20 mouse cellular contexts compared by ENCODE assay signal in genomic region chr5:113215610-113216011, GRCm38 (mm10). TPM values are rescaled to one million over a fixed set of nuclear protein-coding genes. Genes with fewer than 3 reads are reported as not detected.
DNase-seq lines count a peak whose midpoint lies in the region; ATAC-seq and TF ChIP-seq lines count a peak whose summit lies in the region.
"Had no signal": no experiment of that assay in that cellular context is flagged by ENCODE, and none has a peak within 500 bp of the region (broad histone marks: within the 10 kb centered on the region; RNA-seq: fewer than 3 reads in every experiment).

No protein-coding gene starts in this region.

- no peak overlapping the region for H3K27ac ChIP-seq in lung, embryonic 14.5 days (ENCODE audit: low read depth)
- H3K27ac ChIP-seq: hindbrain, embryonic 12.5 days; limb, embryonic 13.5 days; lung, embryonic 15.5 days; midbrain, embryonic 13.5 days; neural tube, embryonic 12.5 days had no signal

- no peaks in the 10 kb centered on the region for H3K36me3 ChIP-seq in lung, embryonic 14.5 days (ENCODE audit: insufficient read depth)
- H3K36me3 ChIP-seq: heart, embryonic 12.5 days; hindbrain, embryonic 12.5 days; limb, embryonic 13.5 days; lung, embryonic 15.5 days; midbrain, embryonic 13.5 days; neural tube, embryonic 12.5 days had no signal

- no peak for TF ChIP-seq CTCF in lung, embryonic 14.5 days (IDR thresholded peaks at IDR 0.05; ENCODE audit: low read depth)

- no peak overlapping the region for H3K4me2 ChIP-seq in lung, embryonic 14.5 days
- H3K4me2 ChIP-seq: heart, embryonic 12.5 days; hindbrain, embryonic 12.5 days; limb, embryonic 13.5 days; lung, embryonic 15.5 days; midbrain, embryonic 13.5 days; neural tube, embryonic 12.5 days had no signal

- no peak for ATAC-seq in lung, embryonic 14.5 days (ENCODE audit: insufficient read depth)
- ATAC-seq: activated CD4-positive, CD25-positive, alpha-beta regulatory T cell, adult 4 months; midbrain, embryonic 13.5 days had no signal

- intact Hi-C loops in heart, postnatal 25 days (cut with DNase I), result no loop called here

- H3K9ac ChIP-seq in lung, embryonic 14.5 days, result no peak overlapping the region
- H3K9ac ChIP-seq: heart, embryonic 12.5 days; hindbrain, embryonic 12.5 days; limb, embryonic 13.5 days; lung, embryonic 15.5 days; midbrain, embryonic 13.5 days; neural tube, embryonic 12.5 days had no signal

- peaks cover 5% of the 10 kb centered on the region; the same call in 1 of the 2 replicates for H3K27me3 ChIP-seq in lung, embryonic 14.5 days (ENCODE audit: insufficient read depth, low read length)

- no peak overlapping the region for H3K4me3 ChIP-seq in lung, embryonic 14.5 days (ENCODE audit: low read depth, low read length)
- H3K4me3 ChIP-seq: heart, embryonic 12.5 days; hindbrain, embryonic 12.5 days; limb, embryonic 13.5 days; lung, embryonic 15.5 days; midbrain, embryonic 13.5 days; neural tube, embryonic 12.5 days had no signal

- WGBS in lung, embryonic 14.5 days, result 63% methylated on average over 9 of the region's 9 CpGs

- peaks cover 3% of the 10 kb centered on the region; the same call in 1 of the 2 replicates for H3K4me1 ChIP-seq in lung, embryonic 14.5 days (ENCODE audit: insufficient read depth)

- DNase-seq in heart, adult 11 months, result peak; percentile 94
- no peak for DNase-seq in heart, postnatal 25 days (ENCODE audit: low spot score)
- peak; percentile 19 for DNase-seq in lung, embryonic 14.5 days
- no peak for DNase-seq in lung, postnatal 36 days
- peak; percentile 34 to 39 for DNase-seq in urinary bladder, postnatal 36 days (ENCODE audit: low spot score in 2 of 2)
- no peak for DNase-seq in urinary bladder, postnatal 4 days (ENCODE audit: low spot score in 2 of 2)
- DNase-seq in thymus, postnatal 14 days, result no peak
- no peak for DNase-seq in cerebellum, adult 11-12 months
- DNase-seq: B cell, adult 2 months; cerebellum, adult 18-20 months; retina, postnatal 1 day had no signal

- H3K9me3 ChIP-seq in lung, embryonic 14.5 days (ENCODE audit: low read depth, low read length), result no peaks in the 10 kb centered on the region
- H3K9me3 ChIP-seq: heart, embryonic 12.5 days; hindbrain, embryonic 12.5 days; limb, embryonic 13.5 days; lung, embryonic 15.5 days; midbrain, embryonic 13.5 days; neural tube, embryonic 12.5 days had no signal

RNA-seq across cellular contexts. Expression of gene 2900026A02Rik, which starts 5.4 kb away (rescaled TPM):
- total RNA-seq in heart, postnatal 25 days (2021), result 10 to 100 TPM; 21.3 to 26.1 TPM
- 6.9 TPM in 2 replicates for polyA plus RNA-seq in lung, embryonic 14.5 days (2014; fragmentation: Nextera tagmentation; extraction: Ambion mirVana)

RNA-seq across cellular contexts. Expression of gene Tmem211, which starts 11.1 kb away (rescaled TPM):
- not detected for total RNA-seq in heart, postnatal 25 days (2021)
- polyA plus RNA-seq in lung, embryonic 14.5 days (2014; fragmentation: Nextera tagmentation; extraction: Ambion mirVana), result not detected in 2 replicates
- total RNA-seq: adrenal gland, postnatal 4 days; layer of hippocampus, postnatal 14 days had no signal
- polyA plus RNA-seq: activated CD4-positive, CD25-positive, alpha-beta regulatory T cell, adult 4 months; heart, embryonic 12.5 days; limb, embryonic 13.5 days; lung, embryonic 15.5 days; midbrain, embryonic 13.5 days; neural tube, embryonic 12.5 days had no signal

Comparison
In these comparisons a context has a peak if more than half of its experiments do, and no peak if none do; other contexts are left out.
1. DNase-seq: peak in heart, adult 11 months (single experiment), lung, embryonic 14.5 days (single experiment) and urinary bladder, postnatal 36 days (2 of 2); none in heart, postnatal 25 days (single experiment), lung, postnatal 36 days (single experiment), urinary bladder, postnatal 4 days (0 of 2), thymus, postnatal 14 days (single experiment) and cerebellum, adult 11-12 months (single experiment).